ENCODE assay signal across 10 mouse cellular contexts in genomic region chr7:19029084-19029653, GRCm38 (mm10). TPM values are rescaled to one million over a fixed set of nuclear protein-coding genes. Genes with fewer than 3 reads are reported as not detected.
DNase-seq lines count a peak whose midpoint lies in the region; ATAC-seq and TF ChIP-seq lines count a peak whose summit lies in the region.
"Had no signal": no experiment of that assay in that cellular context is flagged by ENCODE, and none has a peak within 500 bp of the region (broad histone marks: within the 10 kb centered on the region; RNA-seq: fewer than 3 reads in every experiment).

No protein-coding gene starts in this region.

- TF ChIP-seq CTCF in CH12.LX (conservative IDR thresholded peaks at IDR 0.05 in 1 of 2, IDR thresholded peaks at IDR 0.05 in 1 of 2; ENCODE audit: low read depth in 2 of 2, low read length in 2 of 2) = peak; percentile 52 to 79

- peak; percentile 54 for TF ChIP-seq RAD21 in CH12.LX (IDR thresholded peaks at IDR 0.05; ENCODE audit: low read depth, low read length)

- peak; percentile 80 for DNase-seq in forebrain, embryonic 11.5 days (ENCODE audit: low spot score)
- peak; percentile 69 for DNase-seq in CH12.LX (ENCODE audit: extremely low read depth)
- peak; percentile 68 for DNase-seq in embryo, embryonic 9.5 days (ENCODE audit: extremely low spot score)
- DNase-seq in limb, embryonic 14.5 days (ENCODE audit: low spot score) = peak; percentile 37
- DNase-seq in natural killer cell, adult 2 months (ENCODE audit: low spot score in 2 of 2) = peak; percentile 43 to 65
- DNase-seq in layer of hippocampus, adult 9-10 months (ENCODE audit: low spot score) = no peak

- peaks cover 17% of the 10 kb centered on the region; the same call in 1 of the 2 replicates for H3K36me3 ChIP-seq in forebrain, embryonic 11.5 days (ENCODE audit: control insufficient read depth, insufficient read depth, low read length)
- peaks cover 24% of the 10 kb centered on the region for H3K36me3 ChIP-seq in forebrain, embryonic 16.5 days (ENCODE audit: control insufficient read depth, insufficient read depth)
- H3K36me3 ChIP-seq in CH12.LX (replicated peaks in 1 of 2; ENCODE audit: control insufficient read depth in 1 of 2, insufficient read depth in 1 of 2, low read length in 1 of 2) = peaks cover 52 to 62% of the 10 kb centered on the region in 2 experiments
- H3K36me3 ChIP-seq in hindbrain, embryonic 12.5 days = peaks cover 55% of the 10 kb centered on the region
- H3K36me3 ChIP-seq in limb, embryonic 14.5 days (ENCODE audit: control insufficient read depth, insufficient read depth, low read length) = peaks cover 54% of the 10 kb centered on the region

- TF ChIP-seq POLR2A in CH12.LX (IDR thresholded peaks at IDR 0.05; ENCODE audit: low read depth, low read length) = no peak
- TF ChIP-seq POLR2A in limb, embryonic 14.5 days (IDR thresholded peaks at IDR 0.05; ENCODE audit: borderline replicate concordance, extremely low read depth, insufficient read depth, insufficient read length) = no peak

- H3K4me3 ChIP-seq in forebrain, embryonic 11.5 days (ENCODE audit: low read depth, low read length) = no peak overlapping the region
- no peak overlapping the region for H3K4me3 ChIP-seq in forebrain, embryonic 16.5 days (replicated peaks; ENCODE audit: low read length)
- no peak overlapping the region for H3K4me3 ChIP-seq in CH12.LX (replicated peaks in 1 of 3; ENCODE audit: low read depth in 2 of 3, low read length in 2 of 3, poor library complexity in 1 of 3)
- no peak overlapping the region for H3K4me3 ChIP-seq in hindbrain, embryonic 12.5 days
- H3K4me3 ChIP-seq in limb, embryonic 14.5 days (replicated peaks; ENCODE audit: low read length) = no peak overlapping the region

- in situ Hi-C loops in CH12.LX (cut with MboI; ENCODE audit: low pct_ligation_motif_present, low pct_unique_long_range_greater_than_20kb, low sequenced_read_pairs) = loop anchor here (10.0 kb wide), 1 partner anchor 134 kb away; no protein-coding TSS in a partner anchor

- peak; percentile 49 for ATAC-seq in forebrain, embryonic 11.5 days (replicated peaks; ENCODE audit: low FRiP score)
- no peak; the same call in 1 of the 2 replicates for ATAC-seq in forebrain, embryonic 16.5 days
- ATAC-seq in hindbrain, embryonic 12.5 days (ENCODE audit: low FRiP score) = peak; percentile 45; the same call in 1 of the 2 replicates
- ATAC-seq in limb, embryonic 14.5 days (ENCODE audit: low FRiP score, low read depth) = peak; percentile 31; the same call in 1 of the 2 replicates

- 0 out of 2 replicates have a peak, but pooled peaks cover 2% of the 10 kb centered on the region for H3K4me1 ChIP-seq in forebrain, embryonic 11.5 days (replicated peaks; ENCODE audit: control insufficient read depth, insufficient read depth, low read length)
- H3K4me1 ChIP-seq in forebrain, embryonic 16.5 days (replicated peaks; ENCODE audit: control insufficient read depth, insufficient read depth, low read length) = peaks cover 11% of the 10 kb centered on the region
- peaks cover 15 to 25% of the 10 kb centered on the region in 2 experiments for H3K4me1 ChIP-seq in CH12.LX (ENCODE audit: control insufficient read depth in 1 of 2, insufficient read depth in 2 of 2)
- peaks cover 19% of the 10 kb centered on the region for H3K4me1 ChIP-seq in hindbrain, embryonic 12.5 days
- peaks cover 9% of the 10 kb centered on the region; the same call in 1 of the 2 replicates for H3K4me1 ChIP-seq in limb, embryonic 14.5 days (ENCODE audit: control insufficient read depth, insufficient read depth, low read length)

- H3K79me2 ChIP-seq in CH12.LX (replicated peaks; ENCODE audit: control insufficient read depth, extremely low read depth, insufficient read depth, poor library complexity, severe bottlenecking) = peaks cover 33% of the 10 kb centered on the region

- TF ChIP-seq EP300 in CH12.LX (IDR thresholded peaks at IDR 0.05; ENCODE audit: low read length) = no peak

- H3K4me2 ChIP-seq in forebrain, embryonic 11.5 days (ENCODE audit: low read depth, low read length, severe bottlenecking) = no peak overlapping the region
- no peak overlapping the region for H3K4me2 ChIP-seq in forebrain, embryonic 16.5 days (ENCODE audit: low read length)
- no peak overlapping the region for H3K4me2 ChIP-seq in CH12.LX (ENCODE audit: insufficient read depth, low read depth, poor library complexity, severe bottlenecking)
- H3K4me2 ChIP-seq in hindbrain, embryonic 12.5 days (replicated peaks) = no peak overlapping the region
- no peak overlapping the region for H3K4me2 ChIP-seq in limb, embryonic 14.5 days (replicated peaks; ENCODE audit: low read depth, low read length, severe bottlenecking)

- H3K27ac ChIP-seq in forebrain, embryonic 11.5 days (ENCODE audit: low read depth, low read length) = no peak overlapping the region
- H3K27ac ChIP-seq in forebrain, embryonic 16.5 days (ENCODE audit: low read length) = no peak overlapping the region
- H3K27ac ChIP-seq in CH12.LX (ENCODE audit: insufficient read depth, low read depth) = no peak overlapping the region
- no peak overlapping the region for H3K27ac ChIP-seq in hindbrain, embryonic 12.5 days
- H3K27ac ChIP-seq in limb, embryonic 14.5 days (replicated peaks; ENCODE audit: low read depth, low read length) = no peak overlapping the region

- dilution Hi-C loops in CH12.LX (cut with MboI; ENCODE audit: extremely low pct_ligation_motif_present, extremely low pct_unique_long_range_greater_than_20kb, low sequenced_read_pairs) = no loop called here

- 59% methylated on average over 6 of the region's 6 CpGs for WGBS in forebrain, embryonic 11.5 days
- 54% methylated on average over 6 of the region's 6 CpGs for WGBS in forebrain, embryonic 16.5 days
- WGBS in hindbrain, embryonic 12.5 days = 62% methylated on average over 6 of the region's 6 CpGs
- WGBS in limb, embryonic 14.5 days = 52% methylated on average over 6 of the region's 6 CpGs

- no peak overlapping the region for H3K9ac ChIP-seq in forebrain, embryonic 11.5 days (ENCODE audit: low read length)
- no peak overlapping the region for H3K9ac ChIP-seq in forebrain, embryonic 16.5 days (replicated peaks; ENCODE audit: low read depth, low read length)
- no peak overlapping the region for H3K9ac ChIP-seq in CH12.LX (ENCODE audit: insufficient read depth, low read depth)
- H3K9ac ChIP-seq in hindbrain, embryonic 12.5 days = no peak overlapping the region
- H3K9ac ChIP-seq in limb, embryonic 14.5 days (ENCODE audit: low read depth, low read length, severe bottlenecking) = no peak overlapping the region

- no peaks in the 10 kb centered on the region for H3K9me3 ChIP-seq in forebrain, embryonic 11.5 days (ENCODE audit: control insufficient read depth, low read length)
- no peaks in the 10 kb centered on the region for H3K9me3 ChIP-seq in forebrain, embryonic 16.5 days (ENCODE audit: control insufficient read depth, low read length)
- H3K9me3 ChIP-seq in CH12.LX (replicated peaks; ENCODE audit: low read length) = no peaks in the 10 kb centered on the region
- no peaks in the 10 kb centered on the region for H3K9me3 ChIP-seq in hindbrain, embryonic 12.5 days (replicated peaks)
- no peaks in the 10 kb centered on the region for H3K9me3 ChIP-seq in limb, embryonic 14.5 days (ENCODE audit: control insufficient read depth, low read length)

- H3K27me3 ChIP-seq in forebrain, embryonic 11.5 days (ENCODE audit: control insufficient read depth, insufficient read depth, low read length) = no peaks in the 10 kb centered on the region
- H3K27me3 ChIP-seq in forebrain, embryonic 16.5 days (replicated peaks; ENCODE audit: control insufficient read depth, insufficient read depth, low read length) = no peaks in the 10 kb centered on the region
- H3K27me3 ChIP-seq in CH12.LX (replicated peaks) = no peaks in the 10 kb centered on the region
- no peaks in the 10 kb centered on the region for H3K27me3 ChIP-seq in hindbrain, embryonic 12.5 days
- H3K27me3 ChIP-seq in limb, embryonic 14.5 days (ENCODE audit: control insufficient read depth, insufficient read depth, low read length) = no peaks in the 10 kb centered on the region

RNA-seq across cellular contexts. Expression of gene Sympk, which starts 5.0 kb away (rescaled TPM):
- polyA plus RNA-seq in forebrain, embryonic 11.5 days (2014; fragmentation: Nextera tagmentation; extraction: Ambion mirVana) = 31.0 and 39.7 TPM in 2 replicates
- 34.4 and 34.7 TPM in 2 replicates for polyA plus RNA-seq in forebrain, embryonic 16.5 days (2015; fragmentation: Nextera tagmentation; extraction: Ambion mirVana)
- total RNA-seq in CH12.LX (2012; rRNA removed) (129 and 141 TPM in 2 replicates), CH12.LX (2014; rRNA removed) (42.0 and 43.7 TPM in 2 replicates)
- 97.4 and 111 TPM in 2 replicates for polyA plus RNA-seq in CH12.LX (2012; ENCODE audit: insufficient read length, low read depth)
- polyA plus RNA-seq in hindbrain, embryonic 12.5 days (2016; fragmentation: Nextera tagmentation; extraction: Ambion mirVana) = 47.0 and 50.8 TPM in 2 replicates
- polyA plus RNA-seq in limb, embryonic 14.5 days (2012; rRNA removed) = 97.0 and 113 TPM in 2 replicates
- polyA plus RNA-seq in limb, embryonic 14.5 days (2014; fragmentation: Nextera tagmentation; extraction: Ambion mirVana) = 23.0 and 27.5 TPM in 2 replicates

RNA-seq across cellular contexts. Expression of gene Foxa3, which starts 5.8 kb away (rescaled TPM):
- not detected in 2 replicates for polyA plus RNA-seq in forebrain, embryonic 11.5 days (2014; fragmentation: Nextera tagmentation; extraction: Ambion mirVana)
- polyA plus RNA-seq in forebrain, embryonic 16.5 days (2015; fragmentation: Nextera tagmentation; extraction: Ambion mirVana) = not detected in 2 replicates
- total RNA-seq in CH12.LX (2012; rRNA removed) (0.08 TPM in 1 of 2 replicates, not detected in the other), CH12.LX (2014; rRNA removed) (not detected in 2 replicates)
- polyA plus RNA-seq in CH12.LX (2012; ENCODE audit: insufficient read length, low read depth) = not detected in 2 replicates
- polyA plus RNA-seq in hindbrain, embryonic 12.5 days (2016; fragmentation: Nextera tagmentation; extraction: Ambion mirVana) = 0.10 and 0.73 TPM in 2 replicates
- 5.3 and 6.7 TPM in 2 replicates for polyA plus RNA-seq in limb, embryonic 14.5 days (2012; rRNA removed)
- polyA plus RNA-seq in limb, embryonic 14.5 days (2014; fragmentation: Nextera tagmentation; extraction: Ambion mirVana) = 3.1 and 3.2 TPM in 2 replicates
- total RNA-seq: adrenal gland, adult 18-20 months had no signal

RNA-seq across cellular contexts. Expression of gene Rsph6a, which starts 25.3 kb away (rescaled TPM):
- not detected in 2 replicates for polyA plus RNA-seq in forebrain, embryonic 11.5 days (2014; fragmentation: Nextera tagmentation; extraction: Ambion mirVana)
- polyA plus RNA-seq in forebrain, embryonic 16.5 days (2015; fragmentation: Nextera tagmentation; extraction: Ambion mirVana) = 0.09 TPM in 1 of 2 replicates, not detected in the other
- total RNA-seq in CH12.LX (2012; rRNA removed) (0.17 and 0.25 TPM in 2 replicates), CH12.LX (2014; rRNA removed) (not detected in 2 replicates)
- not detected in 2 replicates for polyA plus RNA-seq in CH12.LX (2012; ENCODE audit: insufficient read length, low read depth)
- not detected in 2 replicates for polyA plus RNA-seq in hindbrain, embryonic 12.5 days (2016; fragmentation: Nextera tagmentation; extraction: Ambion mirVana)
- polyA plus RNA-seq in limb, embryonic 14.5 days (2012; rRNA removed) = 0.04 and 0.12 TPM in 2 replicates
- not detected in 2 replicates for polyA plus RNA-seq in limb, embryonic 14.5 days (2014; fragmentation: Nextera tagmentation; extraction: Ambion mirVana)
- total RNA-seq: adrenal gland, adult 18-20 months had no signal
- polyA plus RNA-seq: lung, embryonic 16.5 days had no signal

RNA-seq across cellular contexts. Expression of gene Irf2bp1, which starts 25.3 kb away (rescaled TPM):
- 31.6 and 39.4 TPM in 2 replicates for polyA plus RNA-seq in forebrain, embryonic 11.5 days (2014; fragmentation: Nextera tagmentation; extraction: Ambion mirVana)
- 28.0 and 30.4 TPM in 2 replicates for polyA plus RNA-seq in forebrain, embryonic 16.5 days (2015; fragmentation: Nextera tagmentation; extraction: Ambion mirVana)
- 11.8 and 12.8 TPM in 2 replicates for total RNA-seq in CH12.LX (2012; rRNA removed)
- 3.7 and 4.9 TPM in 2 replicates for total RNA-seq in CH12.LX (2014; rRNA removed)
- 6.6 and 7.1 TPM in 2 replicates for polyA plus RNA-seq in CH12.LX (2012; ENCODE audit: insufficient read length, low read depth)
- polyA plus RNA-seq in hindbrain, embryonic 12.5 days (2016; fragmentation: Nextera tagmentation; extraction: Ambion mirVana) = 44.0 and 47.4 TPM in 2 replicates
- polyA plus RNA-seq in limb, embryonic 14.5 days (2012; rRNA removed) = 36.1 and 46.8 TPM in 2 replicates
- polyA plus RNA-seq in limb, embryonic 14.5 days (2014; fragmentation: Nextera tagmentation; extraction: Ambion mirVana) = 34.2 and 37.3 TPM in 2 replicates

RNA-seq across cellular contexts. Expression of gene Mypop, which starts 38.1 kb away (rescaled TPM):
- polyA plus RNA-seq in forebrain, embryonic 11.5 days (2014; fragmentation: Nextera tagmentation; extraction: Ambion mirVana) = 4.6 and 4.7 TPM in 2 replicates
- 3.1 and 3.6 TPM in 2 replicates for polyA plus RNA-seq in forebrain, embryonic 16.5 days (2015; fragmentation: Nextera tagmentation; extraction: Ambion mirVana)
- total RNA-seq in CH12.LX (2012; rRNA removed) = 2.5 and 2.8 TPM in 2 replicates
- 1.2 and 1.3 TPM in 2 replicates for total RNA-seq in CH12.LX (2014; rRNA removed)
- 4.1 and 4.7 TPM in 2 replicates for polyA plus RNA-seq in CH12.LX (2012; ENCODE audit: insufficient read length, low read depth)
- 6.8 and 6.9 TPM in 2 replicates for polyA plus RNA-seq in hindbrain, embryonic 12.5 days (2016; fragmentation: Nextera tagmentation; extraction: Ambion mirVana)
- polyA plus RNA-seq in limb, embryonic 14.5 days (2012; rRNA removed) = 13.6 and 19.3 TPM in 2 replicates
- 5.3 and 5.7 TPM in 2 replicates for polyA plus RNA-seq in limb, embryonic 14.5 days (2014; fragmentation: Nextera tagmentation; extraction: Ambion mirVana)
